Mouse (Mus musculus) heart, adult 2 months (tissue): ENCODE measurements around the gene Dgke.

Source experiments
- CTCF ChIP-seq: fragments of 200-600 bp; IDR thresholded peaks from 2 replicates; pipeline ENCODE4 v1.8.1; 2022; ENCODE audit warnings: antibody characterized with exemption, mild to moderate bottlenecking, moderate library complexity
- EP300 ChIP-seq: fragments of 200-500 bp; IDR thresholded peaks from 2 replicates; pipeline ENCODE4 v1.6.1; 2011; ENCODE audit warnings: low read depth, low read length, control low read depth; ENCODE audit not compliant: insufficient read depth
- POLR2A ChIP-seq: fragments of 200-500 bp; IDR thresholded peaks from 2 replicates; pipeline ENCODE4 v1.6.1; 2011; ENCODE audit warnings: mild to moderate bottlenecking, low read depth, low read length, control low read depth; ENCODE audit not compliant: insufficient read depth

GRCm38 (mm10) chr11:89009496-89009895 lies 57.2 kb downstream of the Dgke start:
- TF ChIP-seq EP300 = no peak
- no peak for TF ChIP-seq POLR2A
- TF ChIP-seq CTCF = no peak
